Mouse (Mus musculus) layer of hippocampus, postnatal 36 days (tissue): ENCODE measurements around the gene Zbtb26. TPM values are rescaled to one million over a fixed set of nuclear protein-coding genes. Genes with fewer than 3 reads are reported as not detected.

Experiments used
- total RNA-seq, 2 experiments: library from RNA; stranded (reverse); gene quantifications; 2 replicates each; pipeline ENCODE4 v1.2.3; 2021

The Zbtb26 gene
- total RNA-seq, 2 experiments from 2014 or later = 9.5 to 11.6 TPM

Other genes starting within 250 kb of the Zbtb26 start
- gene Olfr366, start 231.6 kb downstream of the Zbtb26 start, total RNA-seq = not detected
- gene Olfr368, start 116.6 kb downstream of the Zbtb26 start, total RNA-seq = not detected
- gene Pdcl, start 83.8 kb downstream of the Zbtb26 start, total RNA-seq = 10 to 100 TPM; 27.9 to 29.2 TPM
- 10 to 100 TPM; 84.1 to 93.5 TPM for gene Rc3h2, start 20.2 kb downstream of the Zbtb26 start, total RNA-seq
- 10 to 100 TPM; 16.4 to 16.9 TPM for gene Zbtb6, start within 50 bp of the Zbtb26 start, total RNA-seq
- 10 to 100 TPM; 85.6 to 87.7 TPM for gene Rabgap1, start 144 bp upstream of the Zbtb26 start, total RNA-seq
- gene Gpr21, start 73.2 kb upstream of the Zbtb26 start, total RNA-seq = 1 to 10 TPM; 2.2 to 3.4 TPM